Mouse (Mus musculus): ENCODE measurements around the gene Npr3. TPM values are rescaled to one million over a fixed set of nuclear protein-coding genes. Genes with fewer than 3 reads are reported as not detected.

The Npr3 gene
- polyA plus RNA-seq, 1 experiment from 2014 or later, result 13.7 TPM

- H3K27ac ChIP-seq (replicated peaks in 1 of 2; ENCODE audit: control insufficient read depth in 1 of 2, insufficient read depth in 1 of 2, low read depth in 2 of 2, low read length in 2 of 2), result no peak overlapping the region
- no peaks in the 10 kb centered on the region for H3K36me3 ChIP-seq (ENCODE audit: control insufficient read depth, insufficient read depth, low read length)
- H3K9me3 ChIP-seq (ENCODE audit: control insufficient read depth, low read length), result no peaks in the 10 kb centered on the region
- ATAC-seq (ENCODE audit: insufficient number of reproducible peaks, insufficient read depth, low FRiP score, low read depth), result no peak
- H3K4me2 ChIP-seq (ENCODE audit: low read length), result no peak overlapping the region
- H3K4me1 ChIP-seq (ENCODE audit: control insufficient read depth in 2 of 2, insufficient read depth in 2 of 2, low read length in 2 of 2), result peaks cover 11 to 14% of the 10 kb centered on the region in 2 experiments; a peak in 3 of 4 replicates
- no peaks in the 10 kb centered on the region; the same call in 1 of the 2 replicates for H3K27me3 ChIP-seq (ENCODE audit: control insufficient read depth, insufficient read depth, low read length)
- no peak overlapping the region for H3K4me3 ChIP-seq (ENCODE audit: control insufficient read depth in 1 of 2, insufficient read depth in 1 of 2, low read depth in 1 of 2, low read length in 2 of 2)
- 62% methylated on average over 4 of the region's 4 CpGs for WGBS
- H3K9ac ChIP-seq (ENCODE audit: low read length), result no peak overlapping the region
Measured at GRCm38 (mm10) chr15:11803576-11803975, 103.5 kb downstream of the Npr3 start.

GRCm38 (mm10) chr15:11801863-11802722, 105.0 kb downstream of the Npr3 start:
- no peak overlapping the region for H3K4me3 ChIP-seq (ENCODE audit: control insufficient read depth in 1 of 2, insufficient read depth in 1 of 2, low read depth in 1 of 2, low read length in 2 of 2)
- no peaks in the 10 kb centered on the region for H3K9me3 ChIP-seq (ENCODE audit: control insufficient read depth, low read length)
- WGBS, result 24% methylated on average over 13 of the region's 13 CpGs
- H3K27ac ChIP-seq (replicated peaks in 1 of 2; ENCODE audit: control insufficient read depth in 1 of 2, insufficient read depth in 1 of 2, low read depth in 2 of 2, low read length in 2 of 2), result no peak overlapping the region
- no peaks in the 10 kb centered on the region for H3K36me3 ChIP-seq (ENCODE audit: control insufficient read depth, insufficient read depth, low read length)
- H3K9ac ChIP-seq (ENCODE audit: low read length), result no peak overlapping the region
- H3K4me2 ChIP-seq (ENCODE audit: low read length), result peak overlapping the region; percentile 26
- no peak for ATAC-seq (ENCODE audit: insufficient number of reproducible peaks, insufficient read depth, low FRiP score, low read depth)
- H3K27me3 ChIP-seq (ENCODE audit: control insufficient read depth, insufficient read depth, low read length), result no peaks in the 10 kb centered on the region; the same call in 1 of the 2 replicates
- peaks cover 11 to 14% of the 10 kb centered on the region in 2 experiments; a peak in 3 of 4 replicates for H3K4me1 ChIP-seq (ENCODE audit: control insufficient read depth in 2 of 2, insufficient read depth in 2 of 2, low read length in 2 of 2)

GRCm38 (mm10) chr15:11794632-11795031, 112.5 kb downstream of the Npr3 start:
- no peak overlapping the region for H3K4me3 ChIP-seq (ENCODE audit: control insufficient read depth in 1 of 2, insufficient read depth in 1 of 2, low read depth in 1 of 2, low read length in 2 of 2)
- no peak overlapping the region for H3K9ac ChIP-seq (ENCODE audit: low read length)
- 25% methylated on average over 2 of the region's 2 CpGs for WGBS
- H3K27ac ChIP-seq (replicated peaks in 1 of 2; ENCODE audit: control insufficient read depth in 1 of 2, insufficient read depth in 1 of 2, low read depth in 2 of 2, low read length in 2 of 2), result no peak overlapping the region
- H3K9me3 ChIP-seq (ENCODE audit: control insufficient read depth, low read length), result no peaks in the 10 kb centered on the region
- ATAC-seq (ENCODE audit: insufficient number of reproducible peaks, insufficient read depth, low FRiP score, low read depth), result no peak
- no peaks in the 10 kb centered on the region for H3K27me3 ChIP-seq (ENCODE audit: control insufficient read depth, insufficient read depth, low read length)
- no peak overlapping the region for H3K4me2 ChIP-seq (ENCODE audit: low read length)
- no peaks in the 10 kb centered on the region for H3K36me3 ChIP-seq (ENCODE audit: control insufficient read depth, insufficient read depth, low read length)
- 0 out of 4 replicates have a peak, but pooled peaks cover 0 to 2% of the 10 kb centered on the region in 2 experiments for H3K4me1 ChIP-seq (ENCODE audit: control insufficient read depth in 2 of 2, insufficient read depth in 2 of 2, low read length in 2 of 2)

Other genes starting within 250 kb of the Npr3 start
- 515 and 520 TPM in 2 replicates for gene Sub1, start 89.7 kb upstream of the Npr3 start, polyA plus RNA-seq (2014; fragmentation: Nextera tagmentation; extraction: Ambion mirVana)
- gene Zfr, start 210.5 kb upstream of the Npr3 start, polyA plus RNA-seq (2014; fragmentation: Nextera tagmentation; extraction: Ambion mirVana), result 136 and 142 TPM in 2 replicates